Mouse (Mus musculus) monocyte, adult 2 months (primary cell): Measurements from ENCODE around the gene Rpl36.
A peak's percentile ranks its signal among the peaks of the same experiment; 100 is the strongest.

Experiments used
- DNase-seq, 2 experiments: peaks; one replicate each; pipeline ENCODE4 v3.0.0; 2022; ENCODE audit warnings: low spot score in 2 of 2, low read depth in 1 of 2

The Rpl36 gene

GRCm38 (mm10) chr17:56613236-56613844, at the start of gene Rpl36:
Rpl36 (plus strand) TSS chr17:56613416.
- DNase-seq = peak; percentile 70 to 89

- DNase-seq = no peak
Observed at GRCm38 (mm10) chr17:56566293-56566692, 46.9 kb upstream of the Rpl36 start.

GRCm38 (mm10) chr17:56566918-56567317, 46.3 kb upstream of the Rpl36 start:
- DNase-seq = no peak

GRCm38 (mm10) chr17:56567370-56567769, 45.8 kb upstream of the Rpl36 start:
- no peak for DNase-seq

- no peak for DNase-seq
Observed at GRCm38 (mm10) chr17:56570287-56570686, 42.9 kb upstream of the Rpl36 start.

- no peak for DNase-seq
Observed at GRCm38 (mm10) chr17:56572154-56572553, 41.1 kb upstream of the Rpl36 start.

- no peak for DNase-seq
Observed at GRCm38 (mm10) chr17:56572939-56573338, 40.3 kb upstream of the Rpl36 start.

- DNase-seq = no peak
Observed at GRCm38 (mm10) chr17:56583071-56583470, 30.1 kb upstream of the Rpl36 start.

GRCm38 (mm10) chr17:56583611-56584256, 29.5 kb upstream of the Rpl36 start:
- DNase-seq = peak; percentile 18 to 46

GRCm38 (mm10) chr17:56584257-56585130, 28.7 kb upstream of the Rpl36 start, which contains the start of the genes Safb2 and Safb:
Safb2 (minus strand) TSS chr17:56584585.
Safb (plus strand) TSS chr17:56584825.
- peak; percentile 98 to 99 for DNase-seq

GRCm38 (mm10) chr17:56585171-56585821, 27.9 kb upstream of the Rpl36 start:
- DNase-seq = peak; percentile 21 to 63

- no peak for DNase-seq
Observed at GRCm38 (mm10) chr17:56587773-56588172, 25.4 kb upstream of the Rpl36 start.

- DNase-seq = no peak
Observed at GRCm38 (mm10) chr17:56588921-56589320, 24.3 kb upstream of the Rpl36 start.

GRCm38 (mm10) chr17:56592553-56592952, 20.7 kb upstream of the Rpl36 start:
- DNase-seq = no peak

- DNase-seq = no peak
Observed at GRCm38 (mm10) chr17:56593527-56594271, 19.5 kb upstream of the Rpl36 start.

- DNase-seq = no peak
Observed at GRCm38 (mm10) chr17:56603186-56604069, 9.8 kb upstream of the Rpl36 start.

- no peak for DNase-seq
Observed at GRCm38 (mm10) chr17:56604070-56604380, 9.2 kb upstream of the Rpl36 start.

GRCm38 (mm10) chr17:56604422-56604821, 8.8 kb upstream of the Rpl36 start:
- DNase-seq = no peak

- DNase-seq = no peak
Observed at GRCm38 (mm10) chr17:56605431-56605830, 7.8 kb upstream of the Rpl36 start.
